Comparison of ENCODE assay signal across 9 mouse cellular contexts in the genomic region with DNA sequence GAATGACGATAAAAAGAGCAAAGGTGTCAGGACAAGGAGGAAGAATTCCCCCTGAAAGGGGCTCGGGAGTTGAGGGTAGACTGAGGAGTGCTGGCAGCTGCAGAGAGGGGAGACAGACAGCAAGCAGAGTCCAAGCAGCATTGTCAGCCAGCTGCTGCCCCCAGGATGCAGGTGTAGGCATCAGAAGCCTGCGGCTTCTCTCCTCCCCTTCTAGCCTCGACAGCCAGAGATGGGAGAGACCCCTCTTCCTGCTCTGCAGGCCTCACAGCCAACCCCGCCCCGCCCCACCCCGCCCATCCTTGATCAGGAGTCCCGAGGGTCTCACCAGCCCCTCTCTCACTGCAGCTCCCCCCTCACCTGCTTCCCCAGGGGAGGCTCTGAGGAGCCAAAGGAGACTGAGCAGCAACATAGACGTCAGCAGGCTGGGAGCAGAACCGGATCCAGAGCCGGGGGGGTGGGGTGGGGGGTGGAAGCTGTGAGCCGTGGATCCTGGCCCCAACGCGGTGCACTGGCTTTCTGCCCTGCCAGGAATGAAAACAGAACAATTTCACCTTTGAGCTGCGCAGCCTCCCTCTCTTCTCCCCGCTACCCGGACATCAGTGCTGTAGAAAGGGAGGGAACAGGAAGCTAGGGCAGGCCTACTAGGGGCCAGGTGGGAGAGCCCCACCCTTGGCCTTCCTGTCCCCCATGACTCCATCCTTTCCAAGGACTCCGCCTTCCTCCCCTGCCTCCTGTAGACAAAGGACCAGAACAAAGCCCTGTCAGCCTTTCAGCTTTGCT. TPM values are rescaled to one million over a fixed set of nuclear protein-coding genes. Genes with fewer than 3 reads are reported as not detected.
A peak's percentile ranks its signal among the peaks of the same experiment; 100 is the strongest.
DNase-seq lines count a peak whose midpoint lies in the region; ATAC-seq and TF ChIP-seq lines count a peak whose summit lies in the region.
"Had no signal": no experiment of that assay in that cellular context is flagged by ENCODE, and none has a peak within 500 bp of the region (broad histone marks: within the 10 kb centered on the region; RNA-seq: fewer than 3 reads in every experiment).

No protein-coding gene starts in this region.

- 16% methylated on average over 16 of the region's 18 CpGs for WGBS in liver, embryonic 16.5 days (ENCODE audit: insufficient replicate concordance)
- 22% methylated on average over 17 of the region's 18 CpGs for WGBS in liver, embryonic 12.5 days (ENCODE audit: insufficient replicate concordance)
- 30% methylated on average over 16 of the region's 18 CpGs for WGBS in heart, embryonic 10.5 days
- WGBS in thymus, adult 2 months: 2% methylated on average over 18 of the region's 18 CpGs

- no peaks in the 10 kb centered on the region for H3K36me3 ChIP-seq in liver, embryonic 16.5 days (ENCODE audit: control insufficient read depth, insufficient read depth)
- H3K36me3 ChIP-seq in liver, embryonic 12.5 days: no peaks in the 10 kb centered on the region
- no peaks in the 10 kb centered on the region for H3K36me3 ChIP-seq in heart, embryonic 10.5 days
- no peaks in the 10 kb centered on the region for H3K36me3 ChIP-seq in thymus, adult 2 months (ENCODE audit: control insufficient read depth, insufficient read depth, low read length)
- H3K36me3 ChIP-seq: G1E had no signal

- no peak overlapping the region for H3K9ac ChIP-seq in liver, embryonic 16.5 days (ENCODE audit: low read depth, low read length)
- no peak overlapping the region for H3K9ac ChIP-seq in liver, embryonic 12.5 days

- peaks cover 5% of the 10 kb centered on the region for H3K4me1 ChIP-seq in liver, embryonic 16.5 days (ENCODE audit: control insufficient read depth, low read depth, low read length)
- peaks cover 13% of the 10 kb centered on the region for H3K4me1 ChIP-seq in liver, embryonic 12.5 days
- peaks cover 6% of the 10 kb centered on the region; the same call in 1 of the 2 replicates for H3K4me1 ChIP-seq in heart, embryonic 10.5 days
- peaks cover 18% of the 10 kb centered on the region for H3K4me1 ChIP-seq in thymus, adult 2 months (replicated peaks; ENCODE audit: control insufficient read depth, insufficient read depth, low read length)

- TF ChIP-seq CTCF in thymus, adult 2 months (IDR thresholded peaks at IDR 0.05; ENCODE audit: borderline replicate concordance, control insufficient read depth, extremely low read depth, insufficient read depth, low read length, poor library complexity): no peak

- no peak for TF ChIP-seq POLR2A in thymus, adult 2 months (IDR thresholded peaks at IDR 0.05; ENCODE audit: control insufficient read depth, extremely low read depth, insufficient read depth, low read length, poor library complexity)

- no peak overlapping the region for H3K4me2 ChIP-seq in liver, embryonic 16.5 days (ENCODE audit: low read depth, low read length)
- H3K4me2 ChIP-seq in liver, embryonic 12.5 days: no peak overlapping the region

- no peaks in the 10 kb centered on the region for H3K27me3 ChIP-seq in liver, embryonic 16.5 days (ENCODE audit: control insufficient read depth, insufficient read depth, low read depth, low read length)
- peaks cover 10% of the 10 kb centered on the region for H3K27me3 ChIP-seq in liver, embryonic 12.5 days (replicated peaks)
- peaks cover 15% of the 10 kb centered on the region; the same call in 1 of the 2 replicates for H3K27me3 ChIP-seq in heart, embryonic 10.5 days (ENCODE audit: insufficient read depth, poor library complexity, severe bottlenecking)
- H3K27me3 ChIP-seq in thymus, adult 2 months (ENCODE audit: control insufficient read depth, insufficient read depth, low read length): no peaks in the 10 kb centered on the region

- peak; percentile 11; the same call in 1 of the 2 replicates for ATAC-seq in liver, embryonic 16.5 days (ENCODE audit: low read depth)
- ATAC-seq in liver, embryonic 12.5 days: no peak

- H3K27ac ChIP-seq in liver, embryonic 16.5 days (ENCODE audit: low read length): no peak overlapping the region
- H3K27ac ChIP-seq in liver, embryonic 12.5 days: no peak overlapping the region
- no peak overlapping the region for H3K27ac ChIP-seq in heart, embryonic 10.5 days
- peak overlapping the region; percentile 41; the same call in 1 of the 2 replicates for H3K27ac ChIP-seq in thymus, adult 2 months (ENCODE audit: control insufficient read depth, insufficient read depth, low read length)

- DNase-seq in heart, embryonic 10.5 days (ENCODE audit: low spot score): no peak
- peak; percentile 49 for DNase-seq in kidney, postnatal 10 days
- peak; percentile 70 for DNase-seq in thymus, adult 2 months
- DNase-seq in layer of hippocampus, adult 18-20 months (ENCODE audit: low spot score in 2 of 2): no peak
- no peak for DNase-seq in left cerebral cortex, postnatal 14 days (ENCODE audit: low spot score in 2 of 2)
- DNase-seq in frontal cortex, postnatal 36 days (ENCODE audit: low spot score in 2 of 2): no peak

- intact Hi-C loops in left cerebral cortex, postnatal 14 days (cut with DNase I): no loop called here

- no peaks in the 10 kb centered on the region for H3K9me3 ChIP-seq in liver, embryonic 16.5 days (replicated peaks; ENCODE audit: control insufficient read depth, low read length)
- no peaks in the 10 kb centered on the region for H3K9me3 ChIP-seq in liver, embryonic 12.5 days (replicated peaks)
- no peaks in the 10 kb centered on the region for H3K9me3 ChIP-seq in heart, embryonic 10.5 days

- H3K4me3 ChIP-seq in liver, embryonic 16.5 days (ENCODE audit: low read depth, low read length): no peak overlapping the region
- no peak overlapping the region for H3K4me3 ChIP-seq in liver, embryonic 12.5 days
- peak overlapping the region; percentile 7; the same call in 1 of the 2 replicates for H3K4me3 ChIP-seq in heart, embryonic 10.5 days
- peak overlapping the region; percentile 41 for H3K4me3 ChIP-seq in thymus, adult 2 months (ENCODE audit: control insufficient read depth, insufficient read depth, low read length)

RNA-seq across cellular contexts. Expression of gene Ache, which starts 19.0 kb away (rescaled TPM):
- polyA plus RNA-seq in liver, embryonic 16.5 days (2015; fragmentation: Nextera tagmentation; extraction: Ambion mirVana): 14.4 and 18.6 TPM in 2 replicates
- polyA plus RNA-seq in liver, embryonic 12.5 days (2016; fragmentation: Nextera tagmentation; extraction: Ambion mirVana): 23.4 and 26.2 TPM in 2 replicates
- 10.7 and 24.1 TPM in 2 replicates for polyA plus RNA-seq in heart, embryonic 10.5 days (2016; fragmentation: Nextera tagmentation; extraction: Ambion mirVana)
- 90.2 and 97.1 TPM in 2 replicates for polyA plus RNA-seq in thymus, adult 2 months (2012; rRNA removed)
- 10 to 100 TPM; 55.3 to 56.2 TPM for total RNA-seq in layer of hippocampus, adult 18-20 months (2021)
- total RNA-seq in left cerebral cortex, postnatal 14 days (2021): 10 to 100 TPM; 68.4 to 81.1 TPM

RNA-seq across cellular contexts. Expression of gene Ufsp1, which starts 26.1 kb away (rescaled TPM):
- polyA plus RNA-seq in liver, embryonic 16.5 days (2015; fragmentation: Nextera tagmentation; extraction: Ambion mirVana): 7.0 and 7.8 TPM in 2 replicates
- polyA plus RNA-seq in liver, embryonic 12.5 days (2016; fragmentation: Nextera tagmentation; extraction: Ambion mirVana): 11.9 and 12.5 TPM in 2 replicates
- 11.1 and 12.3 TPM in 2 replicates for polyA plus RNA-seq in heart, embryonic 10.5 days (2016; fragmentation: Nextera tagmentation; extraction: Ambion mirVana)
- 41.1 and 44.1 TPM in 2 replicates for polyA plus RNA-seq in thymus, adult 2 months (2012; rRNA removed)
- 10 to 100 TPM; 10.9 to 11.7 TPM for total RNA-seq in layer of hippocampus, adult 18-20 months (2021)
- 10 to 100 TPM; 16.4 to 17.1 TPM for total RNA-seq in left cerebral cortex, postnatal 14 days (2021)

RNA-seq across cellular contexts. Expression of gene Srrt, which starts 39.2 kb away (rescaled TPM):
- 68.0 and 69.7 TPM in 2 replicates for polyA plus RNA-seq in liver, embryonic 16.5 days (2015; fragmentation: Nextera tagmentation; extraction: Ambion mirVana)
- polyA plus RNA-seq in liver, embryonic 12.5 days (2016; fragmentation: Nextera tagmentation; extraction: Ambion mirVana): 125 and 128 TPM in 2 replicates
- 124 and 147 TPM in 2 replicates for polyA plus RNA-seq in heart, embryonic 10.5 days (2016; fragmentation: Nextera tagmentation; extraction: Ambion mirVana)
- polyA plus RNA-seq in thymus, adult 2 months (2012; rRNA removed): 432 and 434 TPM in 2 replicates
- 100 to 1,000 TPM; 202 to 234 TPM for total RNA-seq in layer of hippocampus, adult 18-20 months (2021)
- 100 to 1,000 TPM; 167 to 176 TPM for total RNA-seq in left cerebral cortex, postnatal 14 days (2021)

RNA-seq across cellular contexts. Expression of gene Trip6, which starts 45.9 kb away (rescaled TPM):
- 9.3 and 9.6 TPM in 2 replicates for polyA plus RNA-seq in liver, embryonic 16.5 days (2015; fragmentation: Nextera tagmentation; extraction: Ambion mirVana)
- polyA plus RNA-seq in liver, embryonic 12.5 days (2016; fragmentation: Nextera tagmentation; extraction: Ambion mirVana): 16.8 and 18.7 TPM in 2 replicates
- polyA plus RNA-seq in heart, embryonic 10.5 days (2016; fragmentation: Nextera tagmentation; extraction: Ambion mirVana): 55.6 and 62.2 TPM in 2 replicates
- 25.0 and 28.0 TPM in 2 replicates for polyA plus RNA-seq in thymus, adult 2 months (2012; rRNA removed)
- total RNA-seq in layer of hippocampus, adult 18-20 months (2021): 1 to 10 TPM; 5.4 to 6.2 TPM
- 1 to 10 TPM; 3.5 to 3.9 TPM for total RNA-seq in left cerebral cortex, postnatal 14 days (2021)

RNA-seq across cellular contexts. Expression of gene Muc3a, which starts 56.1 kb away (rescaled TPM):
- 0.06 and 0.14 TPM in 2 replicates for polyA plus RNA-seq in liver, embryonic 16.5 days (2015; fragmentation: Nextera tagmentation; extraction: Ambion mirVana)
- 0.14 TPM in 1 of 2 replicates, not detected in the other for polyA plus RNA-seq in liver, embryonic 12.5 days (2016; fragmentation: Nextera tagmentation; extraction: Ambion mirVana)
- polyA plus RNA-seq in heart, embryonic 10.5 days (2016; fragmentation: Nextera tagmentation; extraction: Ambion mirVana): 0.40 and 0.83 TPM in 2 replicates
- 8.7 and 14.7 TPM in 2 replicates for polyA plus RNA-seq in thymus, adult 2 months (2012; rRNA removed)
- total RNA-seq in layer of hippocampus, adult 18-20 months (2021): 1 to 10 TPM; 3.8 to 4.0 TPM
- 1 to 10 TPM; 3.7 to 4.0 TPM for total RNA-seq in left cerebral cortex, postnatal 14 days (2021)
- polyA plus RNA-seq: G1E had no signal

Comparison
In these comparisons a context has a peak if more than half of its experiments do, and no peak if none do; other contexts are left out.
1. H3K4me3 ChIP-seq: peak in heart, embryonic 10.5 days (single experiment) and thymus, adult 2 months (single experiment); none in liver, embryonic 16.5 days (single experiment) and liver, embryonic 12.5 days (single experiment).
2. DNase-seq: peak in kidney, postnatal 10 days (single experiment) and thymus, adult 2 months (single experiment); none in heart, embryonic 10.5 days (single experiment), layer of hippocampus, adult 18-20 months (0 of 2), left cerebral cortex, postnatal 14 days (0 of 2) and frontal cortex, postnatal 36 days (0 of 2).